Mouse (Mus musculus) MEL (cell line): ENCODE measurements around the gene Dzip1. TPM values are rescaled to one million over a fixed set of nuclear protein-coding genes. Genes with fewer than 3 reads are reported as not detected.

Experiments
- DNase-seq: peaks from one replicate; pipeline ENCODE4 v3.0.0; 2011; ENCODE audit warnings: low read depth, low spot score
- H3K27ac ChIP-seq: 2 replicates; pipeline ENCODE4 v1.5.1; 2012; ENCODE audit warnings: low read depth, mild to moderate bottlenecking, control low read depth, low read length, moderate library complexity; ENCODE audit not compliant: control insufficient read depth
- H3K27me3 ChIP-seq, 2 experiments: fragments of 150-350 bp in 1 of 2; sonication (generic) in 1 of 2; 2 replicates each; pipeline ENCODE4 v1.6.1; 2012; ENCODE audit warnings: low read length in 2 of 2, mild to moderate bottlenecking in 2 of 2, improper control_type of control experiment in 1 of 2, moderate library complexity in 1 of 2; ENCODE audit not compliant: insufficient read depth in 2 of 2, control insufficient read depth in 1 of 2
- H3K36me3 ChIP-seq, 2 experiments: 2 replicates each; pipeline ENCODE4 v1.6.1; 2012 to 2014; ENCODE audit warnings: low read length in 2 of 2, improper control_type of control experiment in 1 of 2, inconsistent platforms in 1 of 2, mild to moderate bottlenecking in 1 of 2; ENCODE audit not compliant: insufficient read depth in 2 of 2, control insufficient read depth in 1 of 2
- H3K4me1 ChIP-seq, 2 experiments: fragments of 150-350 bp in 1 of 2; sonication (generic) in 1 of 2; 2 replicates each; pipeline ENCODE4 v1.6.1; 2012; ENCODE audit warnings: low read length in 2 of 2, improper control_type of control experiment in 1 of 2, mild to moderate bottlenecking in 1 of 2; ENCODE audit not compliant: insufficient read depth in 2 of 2, control insufficient read depth in 1 of 2
- H3K4me3 ChIP-seq, 2 experiments: fragments of 150-350 bp in 1 of 2; sonication (generic) in 1 of 2; 2 replicates each; pipeline ENCODE4 v1.5.1; 2012; ENCODE audit warnings: low read depth in 2 of 2, low read length in 2 of 2, mild to moderate bottlenecking in 2 of 2, moderate library complexity in 2 of 2, control low read depth in 1 of 2, improper control_type of control experiment in 1 of 2; ENCODE audit not compliant: control insufficient read depth in 1 of 2, insufficient read depth in 1 of 2
- H3K79me2 ChIP-seq: 2 replicates; pipeline ENCODE4 v1.6.1; 2012; ENCODE audit warnings: mild to moderate bottlenecking, low read length, moderate library complexity; ENCODE audit not compliant: control insufficient read depth, poor library complexity, insufficient read depth
- H3K9ac ChIP-seq: 2 replicates; pipeline ENCODE4 v1.6.1; 2012; ENCODE audit warnings: low read depth, mild to moderate bottlenecking, control low read depth, low read length, moderate library complexity; ENCODE audit not compliant: control insufficient read depth, poor library complexity, severe bottlenecking
- H3K9me3 ChIP-seq: fragments of 150-350 bp; sonication (generic); replicated peaks from 2 replicates; pipeline ENCODE4 v1.6.1; 2012; ENCODE audit warnings: mild to moderate bottlenecking, low read length, improper control_type of control experiment, moderate library complexity; ENCODE audit not compliant: insufficient read depth
- CHD1 ChIP-seq: IDR thresholded peaks from 2 replicates; pipeline ENCODE4 v1.6.1; 2012; ENCODE audit warnings: low read depth, mild to moderate bottlenecking, inconsistent platforms, low read length, improper control_type of control experiment
- CHD2 ChIP-seq: IDR thresholded peaks from 2 replicates; pipeline ENCODE4 v1.6.1; 2011; ENCODE audit warnings: low read length, improper control_type of control experiment
- E2F4 ChIP-seq: IDR thresholded peaks from 2 replicates; pipeline ENCODE4 v1.6.1; 2011; ENCODE audit warnings: low read depth, low read length, improper control_type of control experiment, borderline replicate concordance
- ETS1 ChIP-seq: IDR thresholded peaks from 2 replicates; pipeline ENCODE4 v1.6.1; 2012; ENCODE audit warnings: low read depth, mild to moderate bottlenecking, inconsistent platforms, low read length, improper control_type of control experiment, moderate library complexity
- GATA1 ChIP-seq: IDR thresholded peaks from 2 replicates; pipeline ENCODE4 v1.6.1; 2011; ENCODE audit warnings: low read depth, low read length, improper control_type of control experiment
- JUND ChIP-seq: IDR thresholded peaks from 2 replicates; pipeline ENCODE4 v1.6.1; 2011; ENCODE audit warnings: low read depth, mild to moderate bottlenecking, improper control_type of control experiment, low read length
- MAX ChIP-seq: IDR thresholded peaks from 2 replicates; pipeline ENCODE4 v1.6.1; 2011; ENCODE audit warnings: low read length, improper control_type of control experiment
- MEF2A ChIP-seq: IDR thresholded peaks from 2 replicates; pipeline ENCODE4 v1.6.1; 2014; ENCODE audit warnings: low read depth, mild to moderate bottlenecking, inconsistent platforms, low read length, improper control_type of control experiment; ENCODE audit not compliant: poor library complexity, insufficient replicate concordance, severe bottlenecking; ENCODE audit errors: extremely low read depth
- MXI1 ChIP-seq: IDR thresholded peaks from 2 replicates; pipeline ENCODE4 v1.6.1; 2011; ENCODE audit warnings: mild to moderate bottlenecking, low read depth, low read length, improper control_type of control experiment
- MYC ChIP-seq: IDR thresholded peaks from 2 replicates; pipeline ENCODE4 v1.6.1; 2011; ENCODE audit warnings: low read depth, mild to moderate bottlenecking, low read length, improper control_type of control experiment, moderate library complexity
- POLR2AphosphoS2 ChIP-seq: IDR thresholded peaks from 2 replicates; pipeline ENCODE4 v1.6.1; 2011; ENCODE audit warnings: low read length, improper control_type of control experiment
- TAL1 ChIP-seq: IDR thresholded peaks from 2 replicates; pipeline ENCODE4 v1.6.1; 2012; ENCODE audit warnings: mild to moderate bottlenecking, inconsistent platforms, low read length, moderate library complexity, mixed read lengths
- TBP ChIP-seq: IDR thresholded peaks from 2 replicates; pipeline ENCODE4 v1.8.0; 2011; ENCODE audit warnings: low read depth, low read length, improper control_type of control experiment
- USF2 ChIP-seq, 2 experiments: IDR thresholded peaks; 2 replicates each; pipeline ENCODE4 v1.6.1; 2011 to 2012; ENCODE audit warnings: improper control_type of control experiment in 2 of 2, low read length in 2 of 2, borderline replicate concordance in 1 of 2, inconsistent platforms in 1 of 2, low read depth in 1 of 2, mild to moderate bottlenecking in 1 of 2; ENCODE audit not compliant: insufficient read depth in 1 of 2
- ZNF384 ChIP-seq: IDR thresholded peaks from 2 replicates; pipeline ENCODE4 v1.6.1; 2012; ENCODE audit warnings: low read depth, mild to moderate bottlenecking, inconsistent platforms, low read length, improper control_type of control experiment
- polyA plus RNA-seq, 2 experiments: library from polyadenylated mRNA; stranded (reverse) in 1 of 2; unstranded in 1 of 2; fragments of >175 nt in 1 of 2; fragments of >200 nt in 1 of 2; gene quantifications; 2 replicates each; pipeline versions ENCODE4 v1.2.1 to v1.2.4; 2012; ENCODE audit warnings: low replicate concordance in 2 of 2, low read depth in 1 of 2; ENCODE audit not compliant: insufficient read length in 2 of 2, insufficient read depth in 1 of 2, missing spikeins in 1 of 2
- total RNA-seq: library from RNA; depleted of rRNA; stranded (reverse); fragments of 300-350 nt; gene quantifications from 2 replicates; pipeline ENCODE4 v1.2.3, GENCODE M21; 2012

The Dzip1 gene
- total and polyA plus RNA-seq, 3 experiments: 0.35 to 1.8 TPM; not detected in 1

GRCm38 (mm10) chr14:118856563-118856962 lies 68.7 kb downstream of the Dzip1 start:
- peaks cover 0 to 3% of the 10 kb centered on the region in 2 experiments; a peak in 1 of 4 replicates for H3K4me1 ChIP-seq
- peak overlapping the region; percentile 65 to 73 for H3K4me3 ChIP-seq
- peak overlapping the region; percentile 63 for H3K9ac ChIP-seq
- TF ChIP-seq MAX: no peak
- 0 out of 2 replicates have a peak, but pooled peaks have one; percentile 21 for TF ChIP-seq GATA1
- H3K27me3 ChIP-seq: no peaks in the 10 kb centered on the region
- DNase-seq: peak; percentile 64
- peak overlapping the region; percentile 19 for H3K27ac ChIP-seq
- peaks cover 0 to 2% of the 10 kb centered on the region in 2 experiments; a peak in 2 of 4 replicates for H3K36me3 ChIP-seq
- H3K9me3 ChIP-seq: no peaks in the 10 kb centered on the region
- no peaks in the 10 kb centered on the region for H3K79me2 ChIP-seq

GRCm38 (mm10) chr14:118855141-118855800 lies 70.0 kb downstream of the Dzip1 start:
- Histone ChIP-seq H3K27me3 (no peaks in the 10 kb centered on the region), H3K27ac (no peak overlapping the region), H3K79me2 (no peaks in the 10 kb centered on the region), H3K9ac (no peak overlapping the region), H3K9me3 (no peaks in the 10 kb centered on the region), H3K4me1 (peaks cover 0 to 3% of the 10 kb centered on the region in 2 experiments; a peak in 1 of 4 replicates), H3K4me3 (no peak overlapping the region), H3K36me3 (peaks cover 0 to 2% of the 10 kb centered on the region in 2 experiments; a peak in 2 of 4 replicates)
- TF ChIP-seq POLR2AphosphoS2 (no peak), ZNF384 (no peak), TBP (no peak), MAX (no peak), TAL1 (no peak)
- no peak for DNase-seq

GRCm38 (mm10) chr14:118854371-118855114 lies 70.7 kb downstream of the Dzip1 start:
- TF ChIP-seq E2F4 (no peak), JUND (no peak), MYC (no peak), ETS1 (no peak), ZNF384 (no peak), MEF2A (no peak), CHD2 (no peak), USF2 (IDR thresholded peaks at IDR 0.05; ENCODE audit: borderline replicate concordance in 1 of 2, insufficient read depth in 1 of 2, low read depth in 1 of 2, low read length in 2 of 2) (no peak), MXI1 (no peak), CHD1 (no peak)
- TF ChIP-seq, all 39 proteins: peak for 0

More at GRCm38 (mm10) chr14:118854371-118855114, 70.7 kb downstream of the Dzip1 start:
- H3K4me3 ChIP-seq: no peak overlapping the region
- DNase-seq: no peak
- no peak overlapping the region for H3K9ac ChIP-seq
- no peaks in the 10 kb centered on the region for H3K27me3 ChIP-seq
- H3K4me1 ChIP-seq: peaks cover 0 to 3% of the 10 kb centered on the region in 2 experiments; a peak in 1 of 4 replicates
- H3K79me2 ChIP-seq: no peaks in the 10 kb centered on the region
- no peak overlapping the region for H3K27ac ChIP-seq
- H3K9me3 ChIP-seq: no peaks in the 10 kb centered on the region
- peaks cover 0 to 2% of the 10 kb centered on the region in 2 experiments; a peak in 2 of 4 replicates for H3K36me3 ChIP-seq
